In the genomic region with DNA sequence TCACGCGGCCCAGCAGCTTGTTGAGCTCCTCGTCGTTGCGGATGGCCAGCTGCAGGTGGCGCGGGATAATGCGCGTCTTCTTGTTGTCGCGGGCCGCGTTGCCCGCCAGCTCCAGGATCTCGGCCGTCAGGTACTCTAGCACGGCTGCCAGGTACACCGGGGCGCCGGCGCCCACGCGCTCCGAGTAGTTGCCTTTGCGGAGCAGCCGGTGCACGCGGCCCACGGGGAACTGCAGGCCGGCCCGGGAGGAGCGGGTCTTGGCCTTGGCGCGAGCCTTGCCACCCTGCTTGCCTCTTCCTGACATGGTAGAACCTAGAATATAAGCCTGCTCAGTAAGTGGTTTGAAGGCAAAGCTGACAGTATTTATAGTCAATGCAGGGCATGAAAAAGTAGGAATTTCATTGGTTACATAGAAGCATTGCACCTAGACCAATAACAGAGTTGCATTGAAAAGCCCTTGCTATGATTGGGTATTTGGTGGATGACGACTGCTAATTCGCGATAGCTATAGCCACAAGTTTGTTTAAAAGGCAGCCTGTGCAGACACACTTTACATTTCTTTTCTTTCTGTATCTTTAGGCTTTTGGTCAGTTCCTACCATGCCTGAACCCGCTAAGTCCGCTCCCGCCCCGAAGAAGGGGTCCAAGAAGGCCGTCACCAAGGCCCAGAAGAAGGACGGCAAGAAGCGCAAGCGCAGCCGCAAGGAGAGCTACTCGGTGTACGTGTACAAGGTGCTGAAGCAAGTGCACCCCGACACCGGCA, we compare ENCODE assay signal across 8 mouse cellular contexts. TPM values are rescaled to one million over a fixed set of nuclear protein-coding genes. Genes with fewer than 3 reads are reported as not detected.
DNase-seq lines count a peak whose midpoint lies in the region; ATAC-seq lines count a peak whose summit lies in the region.
"Not testable (repeated sequence)": the region's sequence is repeated elsewhere in the genome, so short reads cannot be mapped to it uniquely, and the experiment has no call there.

A gene (minus strand): TSS at position 304 of the 762 bp plus-strand sequence.
A gene (plus strand): TSS at position 600 of the 762 bp plus-strand sequence.

- under 1% methylated on average over 46 of the region's 50 CpGs for WGBS in hindbrain, embryonic 13.5 days

- peak within 1 kb of the TSS; percentile 74 for H3K9ac ChIP-seq in hindbrain, embryonic 13.5 days

- peak; percentile 83 for DNase-seq in NIH3T3 (ENCODE audit: low read depth)
- peak; percentile 71 to 77 for DNase-seq in cerebellum, postnatal 10 days
- peak; percentile 52 to 71 for DNase-seq in frontal cortex, postnatal 10 days (ENCODE audit: low spot score in 2 of 2)
- peak; percentile 51 to 90 for DNase-seq in layer of hippocampus, postnatal 14 days (ENCODE audit: low spot score in 2 of 2)
- peak; percentile 75 for DNase-seq in lung, postnatal 10 days
- DNase-seq in ovary, postnatal 14 days (ENCODE audit: low spot score) = peak; percentile 46
- peak; percentile 75 to 78 for DNase-seq in thymus, postnatal 10 days (ENCODE audit: low spot score in 2 of 2)

- not testable (repeated sequence) for H3K9me3 ChIP-seq in hindbrain, embryonic 13.5 days

- peaks cover 28% of the 10 kb centered on the region for H3K4me1 ChIP-seq in hindbrain, embryonic 13.5 days (replicated peaks)

- H3K27me3 ChIP-seq in hindbrain, embryonic 13.5 days = not testable (repeated sequence)

- peak within 1 kb of the TSS; percentile 44 for H3K4me3 ChIP-seq in hindbrain, embryonic 13.5 days

- H3K27ac ChIP-seq in hindbrain, embryonic 13.5 days = peak within 1 kb of the TSS; percentile 95

- ATAC-seq in hindbrain, embryonic 13.5 days (ENCODE audit: low FRiP score) = peak; percentile 96

- H3K36me3 ChIP-seq in hindbrain, embryonic 13.5 days = not testable (repeated sequence)

- H3K4me2 ChIP-seq in hindbrain, embryonic 13.5 days = peak within 1 kb of the TSS; percentile 76

RNA-seq across cellular contexts. Expression of the first gene that starts in this region (rescaled TPM):
- polyA plus RNA-seq in hindbrain, embryonic 13.5 days (2015; fragmentation: Nextera tagmentation; extraction: Ambion mirVana) = 10.4 and 11.4 TPM in 2 replicates
- total RNA-seq in layer of hippocampus, postnatal 14 days (2021) = 10 to 100 TPM; 17.1 to 19.9 TPM

RNA-seq across cellular contexts. Expression of the second gene that starts in this region (rescaled TPM):
- polyA plus RNA-seq in hindbrain, embryonic 13.5 days (2015; fragmentation: Nextera tagmentation; extraction: Ambion mirVana) = 0.60 and 2.1 TPM in 2 replicates
- total RNA-seq in layer of hippocampus, postnatal 14 days (2021) = 10 to 100 TPM; 18.8 to 20.0 TPM

Comparison
In these comparisons a context has a peak if more than half of its experiments do, and no peak if none do; other contexts are left out.
1. Peak in every context shown above with its lines: DNase-seq, ATAC-seq, H3K4me3 ChIP-seq and H3K27ac ChIP-seq.